Mouse (Mus musculus): ENCODE results near the gene Epo.

Gene Epo

DNA sequence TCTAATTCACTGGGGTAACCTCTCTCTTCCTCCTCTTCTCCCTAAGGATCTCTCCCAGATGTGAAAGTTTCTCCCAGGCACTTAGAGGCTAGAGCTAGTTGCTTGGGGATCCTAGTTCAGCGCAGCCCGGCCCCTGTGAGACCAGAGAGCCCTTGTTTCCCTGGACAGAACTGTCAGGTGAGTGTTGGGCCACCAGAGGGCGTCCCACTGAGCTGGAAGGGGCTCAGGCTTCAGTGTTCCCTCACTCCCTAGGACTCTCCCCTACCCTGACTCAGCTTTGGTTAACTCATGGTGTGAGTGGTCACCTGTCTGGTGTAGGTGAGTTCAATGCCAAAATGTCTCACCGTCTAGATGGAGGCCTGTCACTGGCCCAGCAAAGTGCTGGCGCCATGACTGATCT lies 14.6 kb downstream of the Epo start, which contains the start of gene Gigyf1:
Gene Gigyf1, plus strand, starts transcription at position 113 of the 400 bp plus-strand sequence.
- DNase-seq, result no peak

DNA sequence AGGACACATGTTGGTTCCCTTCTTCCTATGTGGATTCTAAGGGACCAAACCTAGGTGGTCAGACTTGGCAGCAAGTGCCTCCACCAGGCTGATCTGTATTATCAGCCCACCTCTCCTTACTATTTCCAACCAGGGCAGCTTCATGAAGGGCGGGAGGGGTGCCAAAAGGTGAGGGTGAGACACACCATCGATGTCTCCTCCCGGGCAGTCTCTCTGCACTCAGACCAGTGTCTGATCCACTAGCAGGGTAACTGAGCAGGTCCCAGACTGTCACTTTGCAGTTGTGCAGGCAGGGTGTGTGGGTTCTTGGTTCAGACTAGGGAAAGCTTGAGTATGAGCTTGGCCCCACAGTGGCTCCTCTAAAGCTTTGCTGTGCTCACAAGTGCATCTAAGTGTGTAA lies 18.2 kb downstream of the Epo start:
- no peak for DNase-seq

GRCm38 (mm10) chr5:137513951-137514721 lies 18.9 kb downstream of the Epo start:
- no peak for DNase-seq

GRCm38 (mm10) chr5:137512847-137513794 lies 19.9 kb downstream of the Epo start:
- DNase-seq, result peak; percentile 47

- no peak for DNase-seq
Measured at GRCm38 (mm10) chr5:137511706-137512105, 21.3 kb downstream of the Epo start.

DNA sequence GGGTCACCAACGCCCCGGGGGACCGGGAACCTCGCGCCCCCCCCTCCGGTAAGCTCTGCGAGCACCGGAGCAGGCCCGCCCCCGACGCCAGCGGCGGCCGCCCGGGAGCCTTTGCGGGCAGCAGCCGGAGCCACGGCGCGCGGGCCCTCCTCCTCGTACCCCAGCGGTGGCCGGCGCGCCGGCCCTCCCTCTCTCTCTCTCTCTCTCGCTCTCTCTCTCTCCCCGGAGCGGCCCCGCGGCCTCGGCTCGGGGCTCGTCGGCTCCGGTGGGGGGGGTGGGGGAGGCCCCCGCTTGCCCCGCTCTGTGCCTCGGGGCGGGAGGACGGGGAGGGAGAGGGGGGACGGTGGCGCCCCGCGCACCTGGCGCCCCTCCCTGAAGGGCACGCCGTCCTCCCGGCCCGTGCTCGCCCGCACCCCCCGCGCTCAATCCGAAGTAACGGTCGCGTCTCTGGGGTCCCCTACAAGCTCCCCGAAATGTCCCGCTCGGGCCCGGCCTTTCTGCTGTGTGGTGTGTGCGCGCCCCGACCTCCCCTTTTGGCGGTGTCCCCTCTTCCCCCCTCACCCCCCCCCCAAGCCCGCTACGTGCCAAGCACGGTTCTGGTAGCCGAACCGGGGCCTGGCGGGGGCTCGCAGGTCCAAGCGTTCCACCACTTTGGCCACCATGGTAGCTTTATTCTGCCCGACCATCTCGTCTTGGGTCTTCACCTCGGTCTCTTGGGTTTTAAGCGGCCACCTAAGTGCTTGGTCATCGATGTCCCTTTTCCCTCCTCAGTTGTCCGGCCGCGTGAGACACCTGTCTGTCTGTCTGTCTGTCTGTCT lies 22.3 kb downstream of the Epo start:
- DNase-seq, result peak; percentile 71

- peak; percentile 79 for DNase-seq
Measured at GRCm38 (mm10) chr5:137510014-137510501, 23.0 kb downstream of the Epo start.

DNA sequence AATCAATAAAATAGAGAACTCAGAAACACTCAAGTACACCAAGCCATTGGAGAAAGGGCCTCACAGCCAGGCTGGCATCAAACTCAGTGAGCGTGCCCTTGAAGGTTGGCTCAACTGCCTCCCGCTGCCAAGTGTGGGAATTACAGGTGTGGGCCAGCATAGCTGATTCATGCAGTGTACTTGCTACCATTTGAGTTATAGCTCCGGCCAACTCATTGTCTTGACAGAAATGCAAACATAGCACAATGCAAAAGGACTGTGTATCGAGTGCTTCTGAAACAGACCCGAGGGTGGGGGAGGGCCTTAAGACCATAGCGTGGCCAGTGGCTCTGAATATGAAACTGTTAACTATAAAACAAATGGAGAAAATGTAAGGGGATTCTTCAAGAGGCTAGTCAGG lies 29.0 kb downstream of the Epo start:
- DNase-seq, result peak; percentile 54

- DNase-seq, result peak; percentile 88
Measured at GRCm38 (mm10) chr5:137502667-137503110, 30.4 kb downstream of the Epo start.

DNA sequence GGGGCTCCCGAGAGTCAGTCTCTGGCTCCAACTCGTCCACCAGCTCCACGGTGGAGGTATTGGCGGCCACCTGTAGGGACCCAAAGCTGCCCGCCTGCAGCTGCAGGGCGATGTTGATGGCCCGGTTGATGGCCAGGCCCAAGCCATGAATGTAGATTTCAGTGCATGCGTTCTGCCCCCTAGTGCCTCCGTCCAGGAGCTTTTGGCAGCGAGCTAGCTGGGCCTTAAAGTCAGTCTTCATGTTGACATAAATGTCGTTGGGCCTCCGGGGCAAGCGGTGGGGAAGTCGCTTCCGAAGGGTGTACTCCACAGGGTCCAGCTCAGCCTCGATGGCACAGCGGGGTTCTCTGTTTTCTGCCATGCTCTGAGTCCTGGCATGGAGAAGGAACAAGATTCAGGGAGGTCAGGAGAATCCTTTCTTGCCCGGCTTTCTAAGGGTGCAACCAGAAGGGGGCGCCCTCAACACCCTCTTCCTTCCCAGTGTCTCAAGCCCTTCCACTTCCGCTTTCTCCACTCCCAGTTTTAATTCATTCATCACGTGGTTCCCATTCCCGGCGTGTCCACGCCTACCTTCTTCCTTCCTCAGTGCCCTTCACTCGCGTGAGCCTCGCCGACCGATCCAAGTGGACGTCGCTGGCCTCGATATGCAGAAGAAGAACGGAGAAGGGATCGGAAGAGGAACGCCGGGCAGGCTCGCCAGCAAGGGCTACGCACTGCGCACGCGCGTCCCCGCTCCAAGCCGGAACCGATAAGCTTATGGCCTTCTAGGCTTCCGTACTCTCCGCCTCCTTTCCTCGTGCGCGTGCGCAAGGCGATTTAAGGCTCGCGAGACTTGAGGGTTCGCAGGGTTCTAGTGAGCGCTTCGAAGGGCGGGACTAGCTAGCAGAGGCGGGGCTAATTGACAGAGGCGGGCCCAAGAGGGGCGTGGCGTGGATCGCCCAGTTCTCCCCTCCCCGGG lies 31.1 kb downstream of the Epo start, which contains the start of gene Pop7:
Gene Pop7, minus strand, starts transcription at position 810 of the 958 bp plus-strand sequence.
- peak; percentile 100 for DNase-seq

- no peak for DNase-seq
Measured at GRCm38 (mm10) chr5:137500186-137500585, 32.9 kb downstream of the Epo start.

- no peak for DNase-seq
Measured at GRCm38 (mm10) chr5:137493831-137494230, 39.2 kb downstream of the Epo start.

- DNase-seq, result no peak
Measured at GRCm38 (mm10) chr5:137491559-137491958, 41.5 kb downstream of the Epo start.

GRCm38 (mm10) chr5:137487616-137488015 lies 45.4 kb downstream of the Epo start:
- DNase-seq, result no peak

DNA sequence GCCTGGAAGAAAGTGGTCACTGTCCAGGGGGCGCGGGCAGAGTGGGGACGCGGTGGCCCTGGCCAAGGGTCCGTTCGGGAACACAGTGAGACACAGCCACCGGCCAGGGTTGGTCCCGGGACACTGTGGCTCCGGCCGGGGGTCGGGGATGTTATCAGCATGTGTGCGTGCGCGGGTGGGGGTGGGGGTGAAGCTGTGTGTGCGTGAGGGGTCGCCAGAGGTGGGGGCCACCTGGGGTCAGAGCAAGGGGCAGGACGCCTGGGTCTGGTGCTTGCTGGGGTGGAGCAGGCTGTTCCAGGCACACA lies 47.2 kb downstream of the Epo start:
- no peak for DNase-seq

GRCm38 (mm10) chr5:137485071-137485850 lies 47.8 kb downstream of the Epo start:
- DNase-seq, result no peak

DNA sequence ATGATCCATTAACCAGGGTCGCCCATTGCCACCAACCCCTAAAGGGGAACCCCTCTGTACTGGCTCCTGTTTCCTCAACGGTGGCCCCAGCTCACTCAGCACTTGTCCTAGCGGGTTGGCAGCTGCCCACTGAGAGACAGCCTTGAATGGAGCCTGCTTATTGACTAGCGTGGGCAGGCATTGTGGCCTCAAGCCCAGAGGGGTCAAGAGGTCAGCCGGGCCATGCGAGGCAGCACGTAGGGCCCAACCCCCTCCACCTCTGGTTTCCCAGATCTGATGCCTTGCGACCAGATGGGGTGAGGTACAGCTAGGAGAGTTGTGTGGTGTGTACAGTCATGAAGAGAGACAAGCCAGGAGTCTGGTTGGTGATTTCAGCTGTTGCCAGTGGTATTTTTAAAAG lies 51.1 kb downstream of the Epo start:
- no peak for DNase-seq

GRCm38 (mm10) chr5:137481138-137481537 lies 51.9 kb downstream of the Epo start:
- DNase-seq, result peak; percentile 64

- no peak for DNase-seq
Measured at GRCm38 (mm10) chr5:137476964-137477363, 56.1 kb downstream of the Epo start, which contains the start of gene Zan. Gene Zan (minus strand): TSS chr5:137477064.

DNA sequence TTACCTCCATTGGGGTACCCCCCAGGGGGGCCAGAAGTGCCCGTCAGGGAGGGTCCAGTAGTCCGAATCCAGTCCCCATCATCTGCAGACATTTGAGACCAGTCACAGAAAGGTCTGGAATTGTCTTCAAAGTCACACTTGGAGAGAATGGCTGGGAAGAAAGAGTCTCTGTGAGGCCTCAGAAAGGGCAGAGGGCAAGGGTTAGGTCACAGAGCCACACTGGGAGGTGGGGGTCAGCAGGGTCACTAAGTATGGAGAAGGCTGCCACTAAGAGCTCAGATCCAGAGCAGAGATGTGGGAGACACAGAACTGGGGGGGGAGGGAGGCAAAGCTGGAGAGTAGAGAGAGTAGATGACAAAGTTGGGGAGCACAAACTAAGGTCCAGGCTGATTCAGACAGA lies 58.7 kb downstream of the Epo start:
- no peak for DNase-seq

Data from thymus, postnatal 14 days (tissue).